Mouse (Mus musculus): ENCODE results near the gene Olfr1380.
"Not testable (repeated sequence)": the region's sequence is repeated elsewhere in the genome, so short reads cannot be mapped to it uniquely, and the experiment has no call there.

GRCm38 (mm10) chr11:49611349-49611748 lies 54.7 kb downstream of the Olfr1380 start:
- not testable (repeated sequence) for TF ChIP-seq ZC3H11A (IDR thresholded peaks at IDR 0.05; ENCODE audit: borderline replicate concordance, low read depth, low read length); CHD2 (IDR thresholded peaks at IDR 0.05; ENCODE audit: low read depth, low read length); MAFK (IDR thresholded peaks at IDR 0.05; ENCODE audit: insufficient read depth, low read depth, low read length); HCFC1 (IDR thresholded peaks at IDR 0.05; ENCODE audit: borderline replicate concordance, insufficient read depth, low read length)

All from ES-E14 (cell line).